Mouse (Mus musculus) forebrain, embryonic 12.5 days (tissue): ENCODE measurements around the gene Nrg3. TPM values are rescaled to one million over a fixed set of nuclear protein-coding genes. Genes with fewer than 3 reads are reported as not detected.
"Not testable (repeated sequence)": the region's sequence is repeated elsewhere in the genome, so short reads cannot be mapped to it uniquely, and the experiment has no call there.

Experiments
- ATAC-seq: fragments of 200-750 bp; cut with Nextera tagmentation; 2 replicates; pipeline ENCODE4 v1.8.0; 2017; ENCODE audit warnings: moderate TSS enrichment; ENCODE audit not compliant: low FRiP score
- H3K27ac ChIP-seq: fragments of 300-500 bp; sonication (generic); 2 replicates; pipeline ENCODE4 v1.5.1; 2016; ENCODE audit warnings: mild to moderate bottlenecking
- H3K27me3 ChIP-seq: fragments of 300-500 bp; sonication (generic); 2 replicates; pipeline ENCODE4 v1.6.1; 2016; ENCODE audit warnings: mild to moderate bottlenecking
- H3K36me3 ChIP-seq: fragments of 300-500 bp; sonication (generic); replicated peaks from 2 replicates; pipeline ENCODE4 v1.6.1; 2016; ENCODE audit warnings: mild to moderate bottlenecking
- H3K4me1 ChIP-seq: fragments of 300-500 bp; sonication (generic); 2 replicates; pipeline ENCODE4 v1.6.1; 2016
- H3K4me2 ChIP-seq: fragments of 300-500 bp; sonication (generic); 2 replicates; pipeline ENCODE4 v1.6.1; 2016; ENCODE audit warnings: mild to moderate bottlenecking, moderate library complexity
- H3K4me3 ChIP-seq: fragments of 300-500 bp; sonication (generic); replicated peaks from 2 replicates; pipeline ENCODE4 v1.5.1; 2016; ENCODE audit warnings: mild to moderate bottlenecking
- H3K9ac ChIP-seq: fragments of 300-500 bp; sonication (generic); 2 replicates; pipeline ENCODE4 v1.6.1; 2016; ENCODE audit warnings: mild to moderate bottlenecking
- H3K9me3 ChIP-seq: fragments of 300-500 bp; sonication (generic); 2 replicates; pipeline ENCODE4 v1.6.1; 2016
- whole genome bisulfite sequencing: fragments of 180-500 bp; shearing (Covaris S2); methylation state at CpG from one replicate; pipeline ENCODE4 v1.1.7; 2016; 5-methylcytosine and 5-hydroxymethylcytosine counted together
- polyA plus RNA-seq: library from polyadenylated mRNA; unstranded; fragments of >200 nt; fragmentation: Nextera tagmentation; extraction: Ambion mirVana; gene quantifications from 2 replicates; pipeline ENCODE4 v1.2.1, GENCODE M21; 2016

Nrg3 gene
- polyA plus RNA-seq, 1 experiment from 2014 or later: 3.7 TPM

DNA sequence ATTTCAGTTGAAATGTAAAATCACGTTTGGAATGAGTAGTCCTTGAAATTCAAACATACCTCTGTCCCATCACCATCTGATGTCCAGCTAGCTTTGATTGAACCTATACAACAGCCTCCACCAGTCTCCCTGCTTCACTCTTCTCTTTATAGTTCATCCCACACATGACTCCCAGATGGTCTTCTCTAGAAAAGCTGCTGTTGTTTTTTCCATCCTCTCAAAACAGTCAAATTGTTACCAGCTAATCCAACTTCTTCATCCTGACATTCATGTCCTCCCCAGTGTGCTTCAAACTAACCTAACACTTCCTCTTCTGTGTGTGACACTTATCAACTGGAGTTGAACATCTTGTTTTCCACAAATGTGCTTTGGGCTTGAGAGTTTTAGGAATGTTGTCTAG is 317.4 kb downstream of the Nrg3 start:
- H3K4me1 ChIP-seq: no peaks in the 10 kb centered on the region
- H3K4me2 ChIP-seq: no peak overlapping the region
- no peak for ATAC-seq
- no peak overlapping the region for H3K9ac ChIP-seq
- no peaks in the 10 kb centered on the region for H3K36me3 ChIP-seq
- no peaks in the 10 kb centered on the region for H3K9me3 ChIP-seq
- WGBS: 56% methylated on average over 1 of the region's 1 CpGs
- H3K4me3 ChIP-seq: no peak overlapping the region
- H3K27ac ChIP-seq: no peak overlapping the region
- H3K27me3 ChIP-seq: no peaks in the 10 kb centered on the region

DNA sequence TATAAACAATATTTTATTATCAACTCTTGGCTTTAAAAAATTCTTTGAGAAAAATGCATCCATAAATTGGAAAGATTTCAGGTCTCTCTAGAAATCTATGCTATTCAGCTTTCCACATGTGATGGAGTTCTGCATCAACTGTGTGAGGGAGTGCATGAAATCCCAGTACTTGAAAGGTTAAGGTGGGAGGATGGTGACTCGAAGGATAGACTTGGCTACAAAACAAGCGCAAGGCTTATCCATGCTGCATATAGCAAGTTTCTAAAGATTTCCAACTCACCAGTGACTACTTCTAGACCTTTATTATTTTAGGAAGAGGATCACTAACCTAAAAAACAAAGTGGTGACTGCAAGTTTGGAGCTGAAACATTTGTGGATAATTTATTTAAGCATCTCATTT is 343.1 kb downstream of the Nrg3 start:
- Histone ChIP-seq H3K4me2 (no peak overlapping the region), H3K4me1 (no peaks in the 10 kb centered on the region), H3K27ac (no peak overlapping the region), H3K9ac (no peak overlapping the region), H3K9me3 (no peaks in the 10 kb centered on the region), H3K4me3 (no peak overlapping the region), H3K27me3 (no peaks in the 10 kb centered on the region), H3K36me3 (no peaks in the 10 kb centered on the region)
- 97% methylated on average over 2 of the region's 2 CpGs for WGBS
- no peak for ATAC-seq

DNA sequence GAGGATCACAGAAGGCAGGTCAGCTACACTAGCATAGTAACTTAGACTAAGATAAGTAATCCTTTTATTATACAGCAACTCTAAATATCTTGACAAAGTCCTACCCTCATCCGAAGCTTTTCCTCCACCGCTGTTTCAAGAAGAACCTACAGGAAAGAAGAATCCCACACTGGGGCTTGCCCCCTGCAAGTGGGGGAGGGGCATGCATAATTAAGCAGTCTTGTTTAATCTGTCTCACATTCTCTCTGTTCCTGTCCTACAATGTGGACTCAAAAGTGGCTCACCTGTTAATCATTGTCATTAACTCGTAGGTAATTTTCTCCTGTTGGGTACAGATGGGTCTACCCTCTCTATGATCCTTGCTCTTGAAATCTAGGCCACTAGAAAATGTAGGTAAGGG is 354.9 kb downstream of the Nrg3 start:
- H3K27ac ChIP-seq: no peak overlapping the region
- no peaks in the 10 kb centered on the region for H3K27me3 ChIP-seq
- H3K9me3 ChIP-seq: no peaks in the 10 kb centered on the region
- no peak overlapping the region for H3K9ac ChIP-seq
- ATAC-seq: no peak
- WGBS: 52% methylated on average over 3 of the region's 3 CpGs
- peaks cover under 1% of the 10 kb centered on the region; the same call in 1 of the 2 replicates for H3K4me1 ChIP-seq
- H3K36me3 ChIP-seq: no peaks in the 10 kb centered on the region
- no peak overlapping the region for H3K4me2 ChIP-seq
- no peak overlapping the region for H3K4me3 ChIP-seq

DNA sequence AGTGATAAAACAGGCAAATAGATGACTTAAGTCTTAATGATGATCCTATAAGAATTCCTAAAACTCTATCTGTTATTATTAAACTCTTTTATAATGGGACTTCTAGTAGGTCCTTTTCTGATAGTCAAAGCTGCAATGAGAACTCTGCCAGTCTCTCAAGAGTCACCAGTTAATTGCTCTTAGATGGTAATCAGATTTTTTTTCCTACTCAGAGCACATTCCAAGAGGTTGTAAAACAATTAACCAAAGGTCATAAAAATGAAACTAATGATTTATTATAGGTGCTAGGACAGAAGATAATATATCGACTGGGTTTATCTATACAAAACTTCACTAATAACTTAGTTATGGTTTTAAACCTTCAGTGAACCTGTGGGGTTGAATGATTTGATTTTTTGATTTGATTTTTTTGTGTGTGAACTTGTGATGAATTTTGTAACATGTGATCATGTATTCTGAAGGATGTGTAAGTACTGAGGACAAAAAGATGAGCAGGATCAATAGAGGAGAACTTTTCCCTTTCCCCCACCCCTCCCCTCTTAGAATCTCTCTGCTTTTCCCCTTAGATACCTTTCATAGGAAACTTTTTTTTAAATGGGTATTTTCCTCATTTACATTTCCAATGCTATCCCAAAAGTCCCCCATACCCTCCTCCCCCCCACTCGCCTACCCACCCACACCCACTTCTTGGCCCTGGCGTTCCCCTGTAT is 356.2 kb downstream of the Nrg3 start:
- not testable (repeated sequence) for H3K9me3 ChIP-seq, ATAC-seq, H3K27me3 ChIP-seq, H3K4me3 ChIP-seq, H3K36me3 ChIP-seq, H3K9ac ChIP-seq, H3K27ac ChIP-seq, H3K4me1 ChIP-seq, H3K4me2 ChIP-seq
- 95% methylated on average over 3 of the region's 3 CpGs for WGBS

DNA sequence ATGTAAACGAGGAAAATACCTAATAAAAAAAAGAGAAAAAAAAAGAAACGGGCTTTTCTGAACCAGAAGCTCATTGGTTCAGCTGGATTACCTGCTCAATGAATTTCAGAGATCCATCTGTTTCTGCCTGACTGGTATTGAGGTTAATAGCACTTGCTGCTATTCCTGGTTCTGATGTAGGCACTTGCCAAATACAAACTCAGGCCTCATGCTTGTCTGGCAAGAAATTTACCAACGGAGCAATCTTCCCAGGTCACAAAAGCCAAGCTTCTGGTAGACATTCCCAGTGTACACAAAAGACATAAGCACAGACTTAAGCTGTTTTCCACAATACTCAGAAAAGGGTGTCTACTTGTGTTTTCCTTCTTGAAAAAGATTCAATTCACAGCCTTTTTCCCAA is 363.3 kb downstream of the Nrg3 start:
- Histone ChIP-seq H3K27ac (no peak overlapping the region), H3K4me2 (no peak overlapping the region), H3K4me3 (no peak overlapping the region), H3K9me3 (no peaks in the 10 kb centered on the region), H3K9ac (no peak overlapping the region), H3K27me3 (no peaks in the 10 kb centered on the region), H3K4me1 (peaks cover 4% of the 10 kb centered on the region), H3K36me3 (no peaks in the 10 kb centered on the region)
- ATAC-seq: no peak
- WGBS: 82% methylated on average over 3 of the region's 3 CpGs

DNA sequence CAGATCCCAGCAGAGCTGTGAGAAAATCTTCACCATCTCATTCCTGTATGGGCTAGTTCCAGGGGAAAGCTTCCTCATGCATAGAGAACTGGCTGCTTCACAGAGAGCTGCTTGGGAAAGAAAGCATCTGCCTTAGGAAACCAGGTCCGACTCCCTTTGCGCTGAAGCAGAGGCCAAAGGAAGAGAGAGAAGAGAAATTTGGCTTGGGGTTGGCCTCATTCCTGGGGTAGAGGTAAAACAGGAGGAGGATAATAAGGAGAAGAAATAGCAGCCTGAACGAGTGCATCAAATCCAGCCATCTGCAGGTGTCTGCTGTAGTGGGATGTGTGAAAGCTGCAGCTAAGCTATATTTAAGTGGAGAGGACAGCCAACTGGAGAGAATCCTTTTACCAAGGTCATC is 366.1 kb downstream of the Nrg3 start:
- 89% methylated on average over 3 of the region's 3 CpGs for WGBS
- no peaks in the 10 kb centered on the region for H3K36me3 ChIP-seq
- no peaks in the 10 kb centered on the region for H3K4me1 ChIP-seq

DNA sequence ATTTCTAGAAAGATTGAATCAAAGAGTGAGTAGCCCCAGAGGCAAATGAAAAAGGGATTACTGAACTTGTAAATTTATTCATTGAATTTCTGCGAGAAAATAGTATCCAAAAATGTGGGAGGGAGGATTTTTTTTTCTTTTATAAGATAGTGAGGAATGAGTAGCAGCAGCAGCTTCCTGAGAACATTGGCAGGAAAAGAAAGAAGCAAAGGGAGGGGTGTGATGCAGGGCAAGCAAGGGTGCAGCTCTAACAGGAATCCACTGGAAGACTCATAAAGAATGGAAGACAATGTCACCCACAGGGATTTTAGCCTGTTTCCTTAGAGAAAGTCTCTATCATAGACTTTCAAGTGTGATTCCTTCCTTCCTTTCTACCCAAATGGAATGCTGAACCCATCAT is 377.7 kb downstream of the Nrg3 start:
- no peaks in the 10 kb centered on the region for H3K9me3 ChIP-seq
- H3K4me3 ChIP-seq: no peak overlapping the region
- no peak overlapping the region for H3K4me2 ChIP-seq
- no peaks in the 10 kb centered on the region for H3K4me1 ChIP-seq
- H3K27me3 ChIP-seq: no peaks in the 10 kb centered on the region
- no peak for ATAC-seq
- WGBS: 53% methylated on average over 1 of the region's 1 CpGs
- H3K27ac ChIP-seq: no peak overlapping the region
- no peaks in the 10 kb centered on the region for H3K36me3 ChIP-seq
- H3K9ac ChIP-seq: no peak overlapping the region

More for the DNA sequence above, 366.1 kb downstream of the Nrg3 start:
- H3K9me3 ChIP-seq: no peaks in the 10 kb centered on the region
- no peak overlapping the region for H3K4me3 ChIP-seq
- no peak for ATAC-seq
- H3K27me3 ChIP-seq: no peaks in the 10 kb centered on the region
- no peak overlapping the region for H3K9ac ChIP-seq
- H3K4me2 ChIP-seq: no peak overlapping the region
- no peak overlapping the region for H3K27ac ChIP-seq

DNA sequence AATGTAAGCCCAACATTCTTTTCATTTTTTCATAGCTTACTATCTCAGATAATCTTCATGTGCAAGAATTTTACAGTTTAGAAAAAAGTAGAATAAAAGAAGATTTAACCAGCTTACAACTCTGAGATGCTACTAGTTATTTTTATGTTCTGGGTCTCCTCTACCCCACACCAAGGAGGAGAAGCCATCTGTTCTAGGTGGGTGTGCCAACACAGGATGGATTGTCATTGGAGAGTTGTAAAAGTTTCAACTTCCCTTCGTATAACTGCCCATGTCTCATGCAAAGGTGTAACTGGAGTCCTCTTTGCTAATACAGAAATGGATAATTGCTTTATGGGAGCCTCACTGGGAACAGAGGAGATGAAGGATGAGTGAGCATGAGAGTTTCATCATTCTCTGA is 393.4 kb downstream of the Nrg3 start:
- WGBS: 78% methylated on average over 1 of the region's 1 CpGs
- Histone ChIP-seq H3K27me3 (no peaks in the 10 kb centered on the region), H3K36me3 (no peaks in the 10 kb centered on the region), H3K4me2 (no peak overlapping the region), H3K9ac (no peak overlapping the region), H3K27ac (no peak overlapping the region), H3K9me3 (no peaks in the 10 kb centered on the region), H3K4me1 (no peaks in the 10 kb centered on the region), H3K4me3 (no peak overlapping the region)
- no peak for ATAC-seq

DNA sequence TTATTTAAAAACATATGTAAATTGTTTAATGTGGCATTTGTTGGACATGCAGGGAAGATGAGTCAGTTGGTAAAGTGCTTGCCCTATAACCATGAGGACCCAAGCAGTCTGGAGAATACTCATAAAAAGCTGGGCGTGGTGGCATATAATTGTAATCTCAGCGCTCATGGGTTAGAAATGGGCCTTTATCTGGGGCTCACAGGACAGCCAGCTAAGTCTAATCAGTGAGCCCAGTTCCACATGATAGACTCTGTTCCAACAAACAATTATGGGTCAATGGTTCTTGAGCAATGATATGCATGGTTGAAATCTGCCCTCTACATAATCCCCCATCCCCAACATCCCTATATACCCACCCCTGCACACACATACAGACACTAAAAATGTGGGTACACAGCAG is 421.3 kb downstream of the Nrg3 start:
- H3K4me2 ChIP-seq: no peak overlapping the region
- no peak overlapping the region for H3K27ac ChIP-seq
- no peaks in the 10 kb centered on the region for H3K27me3 ChIP-seq
- no peak for ATAC-seq
- no peaks in the 10 kb centered on the region for H3K4me1 ChIP-seq
- H3K36me3 ChIP-seq: no peaks in the 10 kb centered on the region
- no peak overlapping the region for H3K4me3 ChIP-seq
- H3K9me3 ChIP-seq: no peaks in the 10 kb centered on the region
- no peak overlapping the region for H3K9ac ChIP-seq
- 83% methylated on average over 2 of the region's 2 CpGs for WGBS

DNA sequence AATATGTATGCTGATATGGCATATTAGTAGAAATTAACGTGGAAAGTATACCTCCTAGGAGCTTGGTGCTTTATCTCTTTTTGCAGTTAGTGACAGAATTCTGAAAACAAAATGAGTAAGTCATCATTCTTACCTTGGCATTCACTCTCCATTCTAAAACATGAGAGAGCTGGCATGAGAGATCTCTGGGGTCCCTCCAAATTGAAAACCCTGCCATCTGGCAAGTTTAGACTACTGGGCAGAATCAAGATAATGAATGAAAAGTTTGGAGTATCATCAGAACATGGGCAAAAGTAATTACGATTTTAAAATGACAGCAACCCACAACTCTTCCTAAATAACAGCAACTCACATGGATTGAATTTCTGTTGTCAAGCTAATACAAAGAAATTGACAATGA is 423.9 kb downstream of the Nrg3 start:
- Histone ChIP-seq H3K4me2 (no peak overlapping the region), H3K4me3 (no peak overlapping the region), H3K36me3 (no peaks in the 10 kb centered on the region), H3K9ac (no peak overlapping the region), H3K27me3 (no peaks in the 10 kb centered on the region), H3K9me3 (no peaks in the 10 kb centered on the region), H3K27ac (no peak overlapping the region), H3K4me1 (no peaks in the 10 kb centered on the region)
- no peak for ATAC-seq
- WGBS: 78% methylated on average over 2 of the region's 2 CpGs

DNA sequence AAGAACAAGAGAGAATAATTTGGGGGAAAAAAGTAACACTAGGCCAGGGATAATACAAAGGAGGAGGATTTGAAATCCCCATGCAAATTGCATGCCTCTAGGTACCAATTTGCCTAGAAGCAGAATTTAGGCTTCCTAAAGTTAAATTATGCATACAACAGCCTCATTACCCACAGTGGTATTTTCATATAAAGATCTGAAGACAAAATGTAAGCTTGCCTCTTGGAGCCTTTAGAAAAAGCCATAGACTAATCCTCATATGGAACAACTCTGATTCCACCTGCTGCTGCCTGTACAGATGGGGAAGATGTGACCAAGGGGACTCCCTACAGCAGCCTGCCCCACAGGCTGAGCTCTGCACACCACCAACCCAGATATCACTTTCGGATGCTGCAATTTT is 428.6 kb downstream of the Nrg3 start:
- Histone ChIP-seq H3K4me2 (no peak overlapping the region), H3K4me3 (no peak overlapping the region), H3K9me3 (no peaks in the 10 kb centered on the region), H3K36me3 (no peaks in the 10 kb centered on the region), H3K27ac (no peak overlapping the region), H3K4me1 (no peaks in the 10 kb centered on the region), H3K9ac (no peak overlapping the region), H3K27me3 (no peaks in the 10 kb centered on the region)
- 78% methylated on average over 1 of the region's 1 CpGs for WGBS
- ATAC-seq: no peak

DNA sequence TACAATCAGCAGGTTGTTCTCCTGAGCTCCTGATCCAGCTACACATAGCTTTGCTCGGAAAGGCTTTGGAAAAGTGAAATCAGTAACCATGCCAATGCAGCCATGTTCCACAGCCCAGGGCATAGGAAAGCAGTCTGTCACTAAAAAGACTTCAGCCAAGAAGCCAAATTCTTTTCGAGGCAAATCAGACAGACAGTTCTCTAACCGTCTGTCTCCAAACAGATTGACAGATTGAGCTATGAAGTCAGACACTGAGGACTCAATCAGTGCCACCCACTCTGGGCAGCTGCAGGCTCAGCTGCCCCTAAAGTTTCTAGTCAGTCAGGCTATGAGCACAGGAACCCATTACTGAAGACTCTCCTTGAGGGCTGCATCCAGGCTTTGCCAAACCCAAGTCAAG is 429.1 kb downstream of the Nrg3 start:
- 79% methylated on average over 3 of the region's 3 CpGs for WGBS
- Histone ChIP-seq H3K27me3 (no peaks in the 10 kb centered on the region), H3K9me3 (no peaks in the 10 kb centered on the region), H3K4me1 (no peaks in the 10 kb centered on the region), H3K27ac (no peak overlapping the region), H3K4me3 (no peak overlapping the region), H3K9ac (no peak overlapping the region), H3K4me2 (no peak overlapping the region), H3K36me3 (no peaks in the 10 kb centered on the region)
- ATAC-seq: no peak

DNA sequence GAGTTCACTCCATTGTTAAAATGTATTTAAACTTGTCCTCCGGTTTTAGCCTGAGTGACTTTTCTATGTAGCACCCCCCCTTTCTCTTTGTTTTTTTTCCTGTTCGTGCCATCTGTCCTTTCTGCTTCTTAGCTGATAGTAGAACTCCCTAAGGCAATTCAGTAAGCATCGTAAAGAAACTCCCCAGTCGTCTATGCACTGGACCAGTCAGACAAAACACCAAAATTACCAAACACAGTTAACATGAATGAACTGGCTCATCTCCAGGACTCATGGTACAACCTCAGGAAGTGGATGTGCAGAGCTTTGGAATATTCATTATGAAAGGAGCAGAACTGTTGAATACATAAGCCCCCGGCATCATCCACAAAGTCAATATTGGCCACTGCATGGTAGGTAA is 429.5 kb downstream of the Nrg3 start:
- H3K9me3 ChIP-seq: no peaks in the 10 kb centered on the region
- no peak overlapping the region for H3K4me3 ChIP-seq
- 75% methylated on average over 5 of the region's 5 CpGs for WGBS
- no peaks in the 10 kb centered on the region for H3K36me3 ChIP-seq
- no peak overlapping the region for H3K9ac ChIP-seq
- ATAC-seq: no peak
- H3K4me1 ChIP-seq: no peaks in the 10 kb centered on the region
- H3K27me3 ChIP-seq: no peaks in the 10 kb centered on the region
- H3K27ac ChIP-seq: no peak overlapping the region
- no peak overlapping the region for H3K4me2 ChIP-seq
